ENCODE assay signal across 24 mouse cellular contexts in genomic region chr19:23995766-23996399, GRCm38 (mm10). TPM values are rescaled to one million over a fixed set of nuclear protein-coding genes. Genes with fewer than 3 reads are reported as not detected.
A peak's percentile ranks its signal among the peaks of the same experiment; 100 is the strongest.
DNase-seq lines count a peak whose midpoint lies in the region; ATAC-seq lines count a peak whose summit lies in the region.
"Had no signal": no experiment of that assay in that cellular context is flagged by ENCODE, and none has a peak within 500 bp of the region (broad histone marks: within the 10 kb centered on the region; RNA-seq: fewer than 3 reads in every experiment).

No protein-coding gene starts in this region.

- no peaks in the 10 kb centered on the region for H3K27me3 ChIP-seq in kidney, embryonic 14.5 days (ENCODE audit: control insufficient read depth, insufficient read depth, low read length)
- no peaks in the 10 kb centered on the region for H3K27me3 ChIP-seq in embryonic facial prominence, embryonic 10.5 days (replicated peaks; ENCODE audit: low read depth, poor library complexity, severe bottlenecking)
- H3K27me3 ChIP-seq: hindbrain, embryonic 12.5 days; liver, embryonic 13.5 days had no signal

- WGBS in kidney, embryonic 14.5 days: 69% methylated on average over 10 of the region's 10 CpGs
- WGBS in embryonic facial prominence, embryonic 10.5 days: 83% methylated on average over 10 of the region's 10 CpGs

- H3K9ac ChIP-seq in kidney, embryonic 14.5 days (ENCODE audit: low read depth, low read length): no peak overlapping the region
- H3K9ac ChIP-seq: hindbrain, embryonic 12.5 days; liver, embryonic 13.5 days had no signal

- H3K4me3 ChIP-seq in kidney, embryonic 14.5 days (ENCODE audit: low read length): no peak overlapping the region
- no peak overlapping the region for H3K4me3 ChIP-seq in embryonic facial prominence, embryonic 10.5 days
- H3K4me3 ChIP-seq: hindbrain, embryonic 12.5 days; left cerebral cortex, adult 2 months; liver, embryonic 13.5 days had no signal

- H3K9me3 ChIP-seq in kidney, embryonic 14.5 days (ENCODE audit: control insufficient read depth, low read length): no peaks in the 10 kb centered on the region
- H3K9me3 ChIP-seq in embryonic facial prominence, embryonic 10.5 days: no peaks in the 10 kb centered on the region
- H3K9me3 ChIP-seq: hindbrain, embryonic 12.5 days; liver, embryonic 13.5 days had no signal

- no peak for DNase-seq in frontal cortex, postnatal 25 days (ENCODE audit: low spot score in 2 of 2)
- DNase-seq in kidney, adult 9 months: no peak
- peak; percentile 11 for DNase-seq in embryonic facial prominence, embryonic 10.5 days (ENCODE audit: low spot score)
- DNase-seq in gastrocnemius, postnatal 25 days: peak; percentile 50
- DNase-seq in spleen, postnatal 4 days (ENCODE audit: low spot score in 2 of 2): no peak
- DNase-seq: adrenal gland, postnatal 25 days; cerebellum, adult 11 months; cerebellum, adult 9-11 months; heart, postnatal 10 days; kidney, adult 18-20 months; layer of hippocampus, adult 9-11 months; liver, embryonic 13.5 days; lung, adult 2 months; lung, postnatal 36 days; midbrain, embryonic 14.5 days; spleen, adult 18-20 months; thymus, postnatal 14 days had no signal

- H3K4me2 ChIP-seq in kidney, embryonic 14.5 days (replicated peaks; ENCODE audit: low read depth, low read length): no peak overlapping the region
- H3K4me2 ChIP-seq: heart, embryonic 11.5 days; hindbrain, embryonic 12.5 days; liver, embryonic 13.5 days had no signal

- H3K36me3 ChIP-seq in kidney, embryonic 14.5 days (ENCODE audit: control insufficient read depth, insufficient read depth, low read length): no peaks in the 10 kb centered on the region
- H3K36me3 ChIP-seq in embryonic facial prominence, embryonic 10.5 days (replicated peaks): no peaks in the 10 kb centered on the region
- H3K36me3 ChIP-seq: hindbrain, embryonic 12.5 days; liver, embryonic 13.5 days had no signal

- H3K27ac ChIP-seq in kidney, embryonic 14.5 days (ENCODE audit: low read depth, low read length): no peak overlapping the region
- H3K27ac ChIP-seq in embryonic facial prominence, embryonic 10.5 days (replicated peaks): no peak overlapping the region
- H3K27ac ChIP-seq: hindbrain, embryonic 12.5 days; left cerebral cortex, adult 2 months; liver, embryonic 13.5 days had no signal

- H3K4me1 ChIP-seq in kidney, embryonic 14.5 days (ENCODE audit: control insufficient read depth, insufficient read depth, low read length): no peaks in the 10 kb centered on the region
- H3K4me1 ChIP-seq in embryonic facial prominence, embryonic 10.5 days: no peaks in the 10 kb centered on the region
- H3K4me1 ChIP-seq: liver, embryonic 13.5 days had no signal

- ATAC-seq in frontal cortex, adult (ENCODE audit: low TSS enrichment): peak; percentile 55; the same call in 1 of the 2 replicates
- ATAC-seq in kidney, embryonic 14.5 days (ENCODE audit: low FRiP score, low TSS enrichment): 0 out of 2 replicates have a peak, but pooled peaks have one; percentile 39

RNA-seq across cellular contexts. Expression of gene Fam189a2, which starts 34.9 kb away (rescaled TPM):
- polyA plus RNA-seq in kidney, embryonic 14.5 days (2014; fragmentation: Nextera tagmentation; extraction: Ambion mirVana): 2.8 and 4.1 TPM in 2 replicates
- 0.39 and 0.47 TPM in 2 replicates for polyA plus RNA-seq in embryonic facial prominence, embryonic 10.5 days (2016; fragmentation: Nextera tagmentation; extraction: Ambion mirVana)
- total RNA-seq in gastrocnemius, postnatal 25 days (2021): 10 to 100 TPM; 22.5 to 31.0 TPM
- total RNA-seq: common myeloid progenitor, adult 5-6 weeks; megakaryocyte-erythroid progenitor cell, adult 5-6 weeks had no signal

Comparison
In these comparisons a context has a peak if more than half of its experiments do, and no peak if none do; other contexts are left out.
1. DNase-seq: peak in embryonic facial prominence, embryonic 10.5 days (single experiment) and gastrocnemius, postnatal 25 days (single experiment); none in frontal cortex, postnatal 25 days (0 of 2), kidney, adult 9 months (single experiment) and spleen, postnatal 4 days (0 of 2).